Mouse (Mus musculus) MEL (cell line): ENCODE data around the gene Ccsap.

ENCODE experiments used
- CTCF ChIP-seq, 3 experiments: IDR thresholded peaks in 2 of 3; conservative IDR thresholded peaks in 1 of 3; 2 replicates each; pipeline ENCODE4 v1.5.1; 2011 to 2012; ENCODE audit warnings: low read length in 3 of 3, low read depth in 2 of 3, mild to moderate bottlenecking in 2 of 3, improper control_type of control experiment in 1 of 3, inconsistent platforms in 1 of 3, mixed read lengths in 1 of 3, moderate library complexity in 1 of 3; ENCODE audit not compliant: control insufficient read depth in 1 of 3, insufficient read depth in 1 of 3, poor library complexity in 1 of 3, severe bottlenecking in 1 of 3
- KAT2A ChIP-seq: conservative IDR thresholded peaks from 2 replicates; pipeline ENCODE4 v1.6.1; 2012; ENCODE audit warnings: low read depth, low read length, improper control_type of control experiment, inconsistent platforms
- NELFE ChIP-seq: IDR thresholded peaks from 2 replicates; pipeline ENCODE4 v1.6.1; 2011; ENCODE audit warnings: low read depth, low read length, improper control_type of control experiment
- POLR2A ChIP-seq, 2 experiments: IDR thresholded peaks; 2 replicates each; pipeline ENCODE4 v1.6.1; 2011 to 2012; ENCODE audit warnings: low read length in 2 of 2, mild to moderate bottlenecking in 2 of 2, control low read depth in 1 of 2, improper control_type of control experiment in 1 of 2, low read depth in 1 of 2, moderate library complexity in 1 of 2; ENCODE audit not compliant: control insufficient read depth in 1 of 2, insufficient read depth in 1 of 2, poor library complexity in 1 of 2
- SIN3A ChIP-seq: IDR thresholded peaks from 2 replicates; pipeline ENCODE4 v1.6.1; 2012; ENCODE audit warnings: low read length, improper control_type of control experiment, inconsistent platforms

- TF ChIP-seq CTCF (IDR thresholded peaks at IDR 0.05 in 2 of 3, conservative IDR thresholded peaks at IDR 0.05 in 1 of 3; ENCODE audit: control insufficient read depth in 1 of 3, insufficient read depth in 1 of 3, low read depth in 2 of 3, low read length in 3 of 3, poor library complexity in 1 of 3, severe bottlenecking in 1 of 3), result no peak
- no peak for TF ChIP-seq KAT2A
- no peak for TF ChIP-seq POLR2A (IDR thresholded peaks at IDR 0.05; ENCODE audit: control insufficient read depth in 1 of 2, insufficient read depth in 1 of 2, low read depth in 1 of 2, low read length in 2 of 2, poor library complexity in 1 of 2)
- TF ChIP-seq NELFE, result no peak
- TF ChIP-seq SIN3A, result 0 out of 2 replicates have a peak, but pooled peaks have one; percentile 6
Measured at GRCm38 (mm10) chr8:123859648-123860259, at the start of gene Ccsap.
